In genomic region chr7:46767371-46767770, GRCm38 (mm10) we compare ENCODE assay signal across 22 mouse cellular contexts. TPM values are rescaled to one million over a fixed set of nuclear protein-coding genes. Genes with fewer than 3 reads are reported as not detected.
"Had no signal": no experiment of that assay in that cellular context is flagged by ENCODE, and none has a peak within 500 bp of the region (broad histone marks: within the 10 kb centered on the region; RNA-seq: fewer than 3 reads in every experiment).

No protein-coding gene starts in this region.

- H3K9me3 ChIP-seq: limb, embryonic 13.5 days; liver, embryonic 12.5 days; midbrain, embryonic 13.5 days had no signal

- H3K4me3 ChIP-seq: layer of hippocampus, adult 2 months; limb, embryonic 13.5 days; liver, embryonic 12.5 days; midbrain, embryonic 13.5 days had no signal

- H3K4me2 ChIP-seq: limb, embryonic 13.5 days; liver, embryonic 12.5 days; midbrain, embryonic 13.5 days had no signal

- H3K27me3 ChIP-seq: limb, embryonic 13.5 days; liver, embryonic 12.5 days; midbrain, embryonic 13.5 days had no signal

- H3K9ac ChIP-seq: limb, embryonic 13.5 days; liver, embryonic 12.5 days; midbrain, embryonic 13.5 days had no signal

- DNase-seq: kidney, adult 11 months; kidney, adult 9 months; kidney, postnatal 36 days; left cerebral cortex, postnatal 4 days; right cerebral cortex, adult 18-20 months; right cerebral cortex, postnatal 25 days; thymus, postnatal 4 days had no signal

- H3K27ac ChIP-seq: kidney, postnatal 0 days; layer of hippocampus, adult 2 months; limb, embryonic 13.5 days; liver, embryonic 12.5 days; midbrain, embryonic 13.5 days had no signal

- H3K4me1 ChIP-seq: limb, embryonic 13.5 days; liver, embryonic 12.5 days; midbrain, embryonic 13.5 days had no signal

- ATAC-seq: inflammation-experienced regulatory T-cells, adult 6 months; liver, embryonic 12.5 days; midbrain, embryonic 13.5 days had no signal

RNA-seq across cellular contexts. Expression of gene Saa2, which starts 15.8 kb away (rescaled TPM):
- total RNA-seq: layer of hippocampus, adult 2 months; layer of hippocampus, postnatal 14 days; left cerebral cortex, adult 18-20 months; left cerebral cortex, postnatal 10 days; left cerebral cortex, postnatal 4 days; megakaryocyte progenitor cell, adult 5-6 weeks; midbrain, postnatal 0 days had no signal
- polyA plus RNA-seq: inflammation-experienced regulatory T-cells, adult 6 months; liver, embryonic 12.5 days; liver, embryonic 16.5 days; midbrain, embryonic 13.5 days; midbrain, postnatal 0 days; neural tube, embryonic 14.5 days; small intestine, adult 2 months; stomach, embryonic 16.5 days had no signal

RNA-seq across cellular contexts. Expression of gene Saa1, which starts 24.6 kb away (rescaled TPM):
- total RNA-seq: layer of hippocampus, adult 2 months; layer of hippocampus, postnatal 14 days; left cerebral cortex, adult 18-20 months; left cerebral cortex, postnatal 10 days; left cerebral cortex, postnatal 4 days; megakaryocyte progenitor cell, adult 5-6 weeks; midbrain, postnatal 0 days had no signal
- polyA plus RNA-seq: inflammation-experienced regulatory T-cells, adult 6 months; liver, embryonic 16.5 days; midbrain, embryonic 13.5 days; neural tube, embryonic 14.5 days; small intestine, adult 2 months had no signal

RNA-seq across cellular contexts. Expression of gene Saa4, which starts 35.0 kb away (rescaled TPM):
- total RNA-seq: layer of hippocampus, adult 2 months; layer of hippocampus, postnatal 14 days; left cerebral cortex, adult 18-20 months; left cerebral cortex, postnatal 10 days; left cerebral cortex, postnatal 4 days; megakaryocyte progenitor cell, adult 5-6 weeks; midbrain, postnatal 0 days had no signal
- polyA plus RNA-seq: inflammation-experienced regulatory T-cells, adult 6 months; kidney, postnatal 0 days; limb, embryonic 13.5 days; midbrain, embryonic 13.5 days; midbrain, postnatal 0 days; neural tube, embryonic 14.5 days; small intestine, adult 2 months had no signal
